Mouse (Mus musculus) ES-Bruce4 (cell line): Measurements from ENCODE around the gene Ptprg. TPM values are rescaled to one million over a fixed set of nuclear protein-coding genes. Genes with fewer than 3 reads are reported as not detected.
A peak's percentile ranks its signal among the peaks of the same experiment; 100 is the strongest.

Source experiments
- H3K27ac ChIP-seq: 2 replicates; pipeline ENCODE4 v1.5.1; 2012; ENCODE audit warnings: low read length, inconsistent platforms; ENCODE audit not compliant: insufficient read depth
- H3K27me3 ChIP-seq: 2 replicates; pipeline ENCODE4 v1.6.1; 2012; ENCODE audit warnings: mild to moderate bottlenecking, low read length, inconsistent platforms; ENCODE audit not compliant: control insufficient read depth, poor library complexity, insufficient read depth, severe bottlenecking
- H3K36me3 ChIP-seq: 2 replicates; pipeline ENCODE4 v1.6.1; 2012; ENCODE audit warnings: inconsistent platforms, mild to moderate bottlenecking, low read length, moderate library complexity; ENCODE audit not compliant: control insufficient read depth, poor library complexity, insufficient read depth, severe bottlenecking
- H3K4me1 ChIP-seq: one replicate; pipeline ENCODE4 v1.8.1; 2011; ENCODE audit warnings: low read length; ENCODE audit not compliant: control insufficient read depth, insufficient read depth
- H3K4me3 ChIP-seq: 2 replicates; pipeline ENCODE4 v1.5.1; 2011; ENCODE audit warnings: low read depth, mild to moderate bottlenecking, low read length
- H3K9ac ChIP-seq: 2 replicates; pipeline ENCODE4 v1.6.1; 2012; ENCODE audit warnings: low read depth, mild to moderate bottlenecking, inconsistent platforms; ENCODE audit not compliant: poor library complexity, severe bottlenecking
- H3K9me3 ChIP-seq: replicated peaks from 2 replicates; pipeline ENCODE4 v1.6.1; 2012; ENCODE audit warnings: mild to moderate bottlenecking, low read length, inconsistent platforms; ENCODE audit not compliant: control insufficient read depth, poor library complexity, insufficient read depth, severe bottlenecking
- CTCF ChIP-seq: IDR thresholded peaks from one replicate; pipeline ENCODE4 v1.8.1; 2011; ENCODE audit warnings: low read depth, low read length
- EP300 ChIP-seq: IDR thresholded peaks from 2 replicates; pipeline ENCODE4 v1.6.1; 2011; ENCODE audit warnings: low read depth, low read length; ENCODE audit not compliant: insufficient read depth
- POLR2A ChIP-seq: IDR thresholded peaks from one replicate; pipeline ENCODE4 v1.8.1; 2011; ENCODE audit warnings: low read length; ENCODE audit not compliant: insufficient read depth
- polyA plus RNA-seq: library from polyadenylated mRNA; stranded (reverse); fragments of >200 nt; gene quantifications from 2 replicates; pipeline ENCODE4 v1.2.4, GENCODE M21; 2011; ENCODE audit warnings: low read depth; ENCODE audit not compliant: missing spikeins, insufficient read depth, insufficient read length

Ptprg gene
- polyA plus RNA-seq, 1 experiment = 27.4 TPM

GRCm38 (mm10) chr14:12099390-12100333, 546.3 kb downstream of the Ptprg start:
- Histone ChIP-seq H3K9ac (no peak overlapping the region), H3K36me3 (no peaks in the 10 kb centered on the region), H3K27me3 (no peaks in the 10 kb centered on the region), H3K27ac (no peak overlapping the region), H3K9me3 (no peaks in the 10 kb centered on the region), H3K4me1 (no peaks in the 10 kb centered on the region), H3K4me3 (no peak overlapping the region)
- TF ChIP-seq CTCF = no peak
- no peak for TF ChIP-seq EP300
- TF ChIP-seq POLR2A = no peak

GRCm38 (mm10) chr14:12102389-12103325, 549.3 kb downstream of the Ptprg start:
- H3K27me3 ChIP-seq = no peaks in the 10 kb centered on the region
- H3K36me3 ChIP-seq = no peaks in the 10 kb centered on the region
- no peak overlapping the region for H3K4me3 ChIP-seq
- TF ChIP-seq POLR2A (no peak), CTCF (no peak), EP300 (no peak)
- no peaks in the 10 kb centered on the region for H3K9me3 ChIP-seq
- peaks cover 2% of the 10 kb centered on the region for H3K4me1 ChIP-seq
- H3K27ac ChIP-seq = no peak overlapping the region
- H3K9ac ChIP-seq = no peak overlapping the region

- H3K4me3 ChIP-seq = no peak overlapping the region
- 0 out of 2 replicates have a peak overlapping the region, but pooled peaks have one; percentile 5 for H3K9ac ChIP-seq
- H3K4me1 ChIP-seq = peaks cover 7% of the 10 kb centered on the region
- no peaks in the 10 kb centered on the region for H3K27me3 ChIP-seq
- TF ChIP-seq CTCF (no peak), POLR2A (no peak), EP300 (no peak)
- no peaks in the 10 kb centered on the region for H3K9me3 ChIP-seq
- peak overlapping the region; percentile 66 for H3K27ac ChIP-seq
- H3K36me3 ChIP-seq = no peaks in the 10 kb centered on the region
Measured at GRCm38 (mm10) chr14:12104297-12105155, 551.2 kb downstream of the Ptprg start.

DNA sequence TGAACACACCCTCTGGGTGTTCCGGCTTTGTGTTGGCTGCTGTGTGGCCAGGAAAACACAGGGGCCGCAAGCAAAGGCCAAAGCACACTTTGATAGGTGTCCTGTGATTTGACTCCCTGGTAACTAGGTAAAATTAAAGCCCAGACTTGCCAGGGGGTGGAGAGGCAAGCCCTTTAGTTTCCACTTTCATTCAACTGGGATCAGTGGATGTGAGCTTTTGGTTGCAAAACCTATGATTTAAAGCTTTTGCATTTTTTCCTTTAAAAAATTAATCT, 551.8 kb downstream of the Ptprg start:
- peak overlapping the region; percentile 5; the same call in 1 of the 2 replicates for H3K9ac ChIP-seq
- H3K4me3 ChIP-seq = no peak overlapping the region
- H3K36me3 ChIP-seq = no peaks in the 10 kb centered on the region
- peak overlapping the region; percentile 66 for H3K27ac ChIP-seq
- TF ChIP-seq POLR2A (no peak), CTCF (no peak), EP300 (no peak)
- no peaks in the 10 kb centered on the region for H3K9me3 ChIP-seq
- no peaks in the 10 kb centered on the region for H3K27me3 ChIP-seq
- peaks cover 10% of the 10 kb centered on the region for H3K4me1 ChIP-seq

- Histone ChIP-seq H3K4me1 (peaks cover 11% of the 10 kb centered on the region), H3K9ac (0 out of 2 replicates have a peak overlapping the region, but pooled peaks have one; percentile 5), H3K27ac (peak overlapping the region; percentile 53), H3K4me3 (no peak overlapping the region), H3K9me3 (no peaks in the 10 kb centered on the region), H3K27me3 (no peaks in the 10 kb centered on the region), H3K36me3 (no peaks in the 10 kb centered on the region)
- no peak for TF ChIP-seq POLR2A
- no peak for TF ChIP-seq CTCF
- TF ChIP-seq EP300 = no peak
Measured at GRCm38 (mm10) chr14:12105593-12105992, 552.3 kb downstream of the Ptprg start.
